15 mouse cellular contexts compared by ENCODE assay signal in the genomic region with DNA sequence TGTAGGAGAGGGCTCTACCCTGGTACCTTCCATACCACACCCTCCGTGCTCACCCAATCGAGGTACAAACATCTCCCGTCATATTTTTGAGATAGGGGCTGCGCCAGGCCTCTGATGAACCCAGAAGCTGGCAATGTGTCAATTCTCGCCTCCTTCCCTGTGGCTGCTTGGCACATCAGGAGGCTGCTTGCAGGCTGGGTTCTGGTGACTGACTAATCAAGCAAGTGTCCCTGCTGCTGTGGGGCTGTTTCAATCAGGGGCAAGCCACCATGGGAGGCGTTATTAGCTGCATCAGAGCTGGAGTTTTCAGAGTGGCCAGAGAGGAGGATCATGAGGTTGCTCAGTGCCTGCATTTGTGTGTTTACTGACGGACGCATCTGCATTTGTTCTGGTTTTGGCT.
A peak's percentile ranks its signal among the peaks of the same experiment; 100 is the strongest.
DNase-seq lines count a peak whose midpoint lies in the region; ATAC-seq and TF ChIP-seq lines count a peak whose summit lies in the region.
"Had no signal": no experiment of that assay in that cellular context is flagged by ENCODE, and none has a peak within 500 bp of the region (broad histone marks: within the 10 kb centered on the region; RNA-seq: fewer than 3 reads in every experiment).

No protein-coding gene starts in this region.

- H3K9ac ChIP-seq in heart, embryonic 16.5 days (ENCODE audit: low read length), result no peak overlapping the region
- H3K9ac ChIP-seq in hindbrain, embryonic 13.5 days, result no peak overlapping the region
- no peak overlapping the region for H3K9ac ChIP-seq in midbrain, embryonic 15.5 days
- H3K9ac ChIP-seq: embryonic facial prominence, embryonic 12.5 days; liver, postnatal 0 days had no signal

- H3K4me1 ChIP-seq in heart, embryonic 16.5 days (ENCODE audit: control insufficient read depth, insufficient read depth, low read length), result peaks cover 42% of the 10 kb centered on the region
- peaks cover 78% of the 10 kb centered on the region for H3K4me1 ChIP-seq in hindbrain, embryonic 13.5 days (replicated peaks)
- peaks cover 56% of the 10 kb centered on the region for H3K4me1 ChIP-seq in midbrain, embryonic 15.5 days

- H3K36me3 ChIP-seq in heart, embryonic 16.5 days (ENCODE audit: control insufficient read depth, insufficient read depth), result no peaks in the 10 kb centered on the region
- no peaks in the 10 kb centered on the region; the same call in 1 of the 2 replicates for H3K36me3 ChIP-seq in hindbrain, embryonic 13.5 days
- no peaks in the 10 kb centered on the region for H3K36me3 ChIP-seq in midbrain, embryonic 15.5 days (replicated peaks)

- TF ChIP-seq CTCF in brain, embryonic 14.5 days (IDR thresholded peaks at IDR 0.05; ENCODE audit: borderline replicate concordance, extremely low read depth, insufficient read depth, insufficient read length), result no peak

- no peak for TF ChIP-seq POLR2A in brain, embryonic 14.5 days (IDR thresholded peaks at IDR 0.05; ENCODE audit: borderline replicate concordance, extremely low read depth, insufficient read depth, insufficient read length, poor library complexity, severe bottlenecking)

- intact Hi-C loops in heart, postnatal 25 days (cut with DNase I), result no loop called here
- intact Hi-C loops in left cerebral cortex, postnatal 36 days (cut with DNase I), result loop anchor here (5.0 kb wide), 1 partner anchor 116 kb away; the partner anchor contains the start of gene Ccdc182

- H3K9me3 ChIP-seq in heart, embryonic 16.5 days (replicated peaks; ENCODE audit: control insufficient read depth, low read length), result no peaks in the 10 kb centered on the region
- no peaks in the 10 kb centered on the region for H3K9me3 ChIP-seq in hindbrain, embryonic 13.5 days
- H3K9me3 ChIP-seq in midbrain, embryonic 15.5 days, result no peaks in the 10 kb centered on the region
- H3K9me3 ChIP-seq: embryonic facial prominence, embryonic 12.5 days had no signal

- no peak for DNase-seq in heart, postnatal 25 days (ENCODE audit: low spot score)
- DNase-seq in brain, embryonic 14.5 days (ENCODE audit: low read depth), result peak; percentile 72
- no peak for DNase-seq in thymus, postnatal 0 days (ENCODE audit: low spot score)
- no peak for DNase-seq in left cerebral cortex, postnatal 36 days (ENCODE audit: low spot score in 2 of 2)
- DNase-seq: gastrocnemius, postnatal 36 days; layer of hippocampus, adult 9-11 months; liver, postnatal 0 days; thymus, postnatal 14 days had no signal

- ATAC-seq in heart, embryonic 16.5 days (replicated peaks; ENCODE audit: extremely low read depth, insufficient read depth, low FRiP score), result no peak
- ATAC-seq in hindbrain, embryonic 13.5 days (ENCODE audit: low FRiP score), result no peak
- no peak for ATAC-seq in midbrain, embryonic 15.5 days (replicated peaks)
- ATAC-seq: inflammation-experienced regulatory T-cells, adult 6 months; liver, postnatal 0 days; Patski had no signal

- H3K4me3 ChIP-seq in heart, embryonic 16.5 days (ENCODE audit: low read length), result no peak overlapping the region
- H3K4me3 ChIP-seq in hindbrain, embryonic 13.5 days, result no peak overlapping the region
- H3K4me3 ChIP-seq in midbrain, embryonic 15.5 days, result no peak overlapping the region
- H3K4me3 ChIP-seq: embryonic facial prominence, embryonic 12.5 days had no signal

- 57% methylated on average over 8 of the region's 8 CpGs for WGBS in heart, embryonic 16.5 days
- WGBS in hindbrain, embryonic 13.5 days, result 67% methylated on average over 8 of the region's 8 CpGs
- WGBS in midbrain, embryonic 15.5 days, result 76% methylated on average over 8 of the region's 8 CpGs

- no peaks in the 10 kb centered on the region for H3K27me3 ChIP-seq in heart, embryonic 16.5 days (ENCODE audit: control insufficient read depth, insufficient read depth, low read length)
- no peaks in the 10 kb centered on the region for H3K27me3 ChIP-seq in hindbrain, embryonic 13.5 days
- H3K27me3 ChIP-seq in midbrain, embryonic 15.5 days (replicated peaks), result no peaks in the 10 kb centered on the region
- H3K27me3 ChIP-seq: embryonic facial prominence, embryonic 12.5 days; Patski had no signal

- peak overlapping the region; percentile 13; the same call in 1 of the 2 replicates for H3K27ac ChIP-seq in heart, embryonic 16.5 days (ENCODE audit: low read length)
- peak overlapping the region; percentile 94 for H3K27ac ChIP-seq in hindbrain, embryonic 13.5 days
- H3K27ac ChIP-seq in midbrain, embryonic 15.5 days, result peak overlapping the region; percentile 23
- H3K27ac ChIP-seq: embryonic facial prominence, embryonic 12.5 days; kidney, postnatal 0 days had no signal

- no peak overlapping the region for H3K4me2 ChIP-seq in heart, embryonic 16.5 days (ENCODE audit: low read depth, low read length)
- H3K4me2 ChIP-seq in hindbrain, embryonic 13.5 days, result no peak overlapping the region
- H3K4me2 ChIP-seq in midbrain, embryonic 15.5 days, result no peak overlapping the region
- H3K4me2 ChIP-seq: embryonic facial prominence, embryonic 12.5 days had no signal

Comparison
In these comparisons a context has a peak if more than half of its experiments do, and no peak if none do; other contexts are left out.
1. H3K27ac ChIP-seq: peak in every context shown above with its lines; median percentile 94 in hindbrain, embryonic 13.5 days; 23 in midbrain, embryonic 15.5 days; 13 in heart, embryonic 16.5 days.